Mouse (Mus musculus) myocyte (in vitro differentiated cells): ENCODE results near the gene Slc25a45.
A peak's percentile ranks its signal among the peaks of the same experiment; 100 is the strongest.

Experiments
- CEBPB ChIP-seq: IDR thresholded peaks from 2 replicates; pipeline ENCODE4 v1.6.1; 2011; ENCODE audit warnings: mild to moderate bottlenecking, moderate library complexity; ENCODE audit not compliant: poor library complexity, insufficient read depth, severe bottlenecking
- E2F4 ChIP-seq: IDR thresholded peaks from one replicate; pipeline ENCODE4 v1.6.1; 2011; ENCODE audit warnings: mild to moderate bottlenecking, control low read depth, moderate library complexity; ENCODE audit not compliant: insufficient read depth
- MAX ChIP-seq: IDR thresholded peaks from one replicate; pipeline ENCODE4 v1.6.1; 2011; ENCODE audit warnings: low read depth, mild to moderate bottlenecking, control low read depth
- MYOD1 ChIP-seq, 3 experiments: IDR thresholded peaks; one replicate each; pipeline ENCODE4 v1.6.1; 2011; ENCODE audit warnings: control low read depth in 2 of 3, low read depth in 2 of 3, mild to moderate bottlenecking in 2 of 3, moderate library complexity in 1 of 3; ENCODE audit not compliant: insufficient read length in 2 of 3, control insufficient read depth in 1 of 3
- MYOG ChIP-seq, 3 experiments: IDR thresholded peaks; one replicate each; pipeline ENCODE4 v1.6.1; 2011; ENCODE audit warnings: control low read depth in 2 of 3, low read depth in 2 of 3, mild to moderate bottlenecking in 2 of 3; ENCODE audit not compliant: insufficient read length in 2 of 3, control insufficient read depth in 1 of 3, insufficient read depth in 1 of 3
- POLR2A ChIP-seq: IDR thresholded peaks from one replicate; pipeline ENCODE4 v1.6.1; 2011; ENCODE audit warnings: low read depth, mild to moderate bottlenecking, control low read depth, moderate library complexity; ENCODE audit not compliant: insufficient read length
- POLR2AphosphoS2 ChIP-seq: IDR thresholded peaks from one replicate; pipeline ENCODE4 v1.6.1; 2011; ENCODE audit warnings: low read depth, control low read depth; ENCODE audit not compliant: insufficient read length
- USF1 ChIP-seq: IDR thresholded peaks from one replicate; pipeline ENCODE4 v1.6.1; 2011; ENCODE audit warnings: low read depth, mild to moderate bottlenecking, control low read depth, moderate library complexity

DNA sequence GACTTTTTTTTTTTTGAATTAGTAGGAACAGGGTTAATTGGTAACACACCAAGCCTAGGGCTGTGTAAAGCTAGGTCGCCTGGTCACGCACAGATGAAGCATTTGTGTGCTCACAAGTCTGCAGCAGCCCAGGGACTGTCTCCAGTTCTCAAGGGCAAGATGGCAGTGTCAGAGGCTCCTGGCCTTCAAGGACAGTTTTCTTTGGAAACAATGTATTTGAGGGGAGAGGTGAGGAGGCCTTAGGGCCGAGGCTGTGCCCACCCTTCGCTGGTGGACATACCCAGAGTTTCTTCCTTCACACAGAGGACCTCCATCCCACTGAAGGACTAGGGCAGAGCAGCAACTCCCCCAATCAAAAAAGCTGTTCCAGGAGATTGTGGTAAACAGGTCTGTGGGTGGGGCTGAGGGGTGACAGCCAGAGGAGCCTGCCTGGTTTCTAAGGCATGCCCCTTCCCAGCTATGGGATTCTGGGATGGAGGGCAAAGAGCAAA is 30.3 kb upstream of the Slc25a45 start:
- peak; percentile 44 for TF ChIP-seq POLR2AphosphoS2
- no peak for TF ChIP-seq E2F4
- peak; percentile 12 for TF ChIP-seq POLR2A
- no peak for TF ChIP-seq MYOD1 (IDR thresholded peaks at IDR 0.05; ENCODE audit: control insufficient read depth in 1 of 3, insufficient read length in 2 of 3, low read depth in 2 of 3)
- no peak for TF ChIP-seq MAX
- TF ChIP-seq MYOG (IDR thresholded peaks at IDR 0.05; ENCODE audit: control insufficient read depth in 1 of 3, insufficient read depth in 1 of 3, insufficient read length in 2 of 3, low read depth in 2 of 3), result no peak
- no peak for TF ChIP-seq USF1
- TF ChIP-seq CEBPB, result no peak
